Comparison of ENCODE assay signal across 18 mouse cellular contexts in the genomic region with DNA sequence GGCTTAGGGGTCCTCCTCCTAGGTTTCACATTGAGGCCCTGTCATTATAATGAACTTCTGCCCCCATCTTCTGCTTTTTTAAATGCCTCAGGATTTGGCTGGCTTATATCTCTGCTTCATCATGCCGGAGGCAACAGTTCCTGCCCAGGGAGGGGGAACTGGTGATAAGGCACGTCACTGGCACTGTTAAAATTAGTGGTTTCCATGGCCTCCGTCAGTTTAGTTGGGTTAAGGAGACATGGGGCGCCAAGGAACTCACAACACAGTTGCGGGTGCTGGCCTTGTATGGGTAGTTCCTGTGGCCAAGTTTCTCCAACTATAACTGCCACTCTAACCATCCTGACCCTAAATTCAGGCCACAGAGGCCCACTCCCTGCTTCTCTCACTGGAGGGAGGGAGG.
DNase-seq lines count a peak whose midpoint lies in the region; ATAC-seq and TF ChIP-seq lines count a peak whose summit lies in the region.
"Had no signal": no experiment of that assay in that cellular context is flagged by ENCODE, and none has a peak within 500 bp of the region (broad histone marks: within the 10 kb centered on the region; RNA-seq: fewer than 3 reads in every experiment).

No protein-coding gene starts in this region.

- no peak for TF ChIP-seq POLR2A in kidney, adult 2 months (IDR thresholded peaks at IDR 0.05; ENCODE audit: low read depth, low read length)
- no peak for TF ChIP-seq POLR2A in olfactory bulb, adult 2 months (IDR thresholded peaks at IDR 0.05; ENCODE audit: insufficient read depth, low read depth, low read length)

- TF ChIP-seq CTCF in kidney, adult 2 months (conservative IDR thresholded peaks at IDR 0.05; ENCODE audit: insufficient read depth, insufficient read length, low read depth, low read length): no peak
- no peak for TF ChIP-seq CTCF in olfactory bulb, adult 2 months (IDR thresholded peaks at IDR 0.05; ENCODE audit: insufficient read depth, low read depth, low read length)
- no peak for TF ChIP-seq CTCF in lung, postnatal 0 days (IDR thresholded peaks at IDR 0.05)

- TF ChIP-seq EP300 in lung, postnatal 0 days (IDR thresholded peaks at IDR 0.05): no peak

- no peak overlapping the region for H3K9ac ChIP-seq in kidney, embryonic 16.5 days (replicated peaks; ENCODE audit: low read length)
- H3K9ac ChIP-seq in lung, postnatal 0 days (replicated peaks; ENCODE audit: low read depth): no peak overlapping the region
- H3K9ac ChIP-seq: embryonic facial prominence, embryonic 12.5 days; forebrain, postnatal 0 days; limb, embryonic 13.5 days; midbrain, embryonic 13.5 days had no signal

- H3K4me3 ChIP-seq in kidney, embryonic 16.5 days (ENCODE audit: low read length): no peak overlapping the region
- no peak overlapping the region for H3K4me3 ChIP-seq in kidney, adult 2 months (ENCODE audit: insufficient read depth, low read depth, low read length)
- H3K4me3 ChIP-seq in olfactory bulb, adult 2 months (ENCODE audit: insufficient read depth, low read depth, low read length): no peak overlapping the region
- no peak overlapping the region for H3K4me3 ChIP-seq in lung, postnatal 0 days (ENCODE audit: low read depth, low read length)
- H3K4me3 ChIP-seq: embryonic facial prominence, embryonic 12.5 days; layer of hippocampus, adult 2 months; limb, embryonic 13.5 days; midbrain, embryonic 13.5 days had no signal

- H3K27ac ChIP-seq in kidney, embryonic 16.5 days (ENCODE audit: low read length): peak overlapping the region; percentile 5; the same call in 1 of the 2 replicates
- H3K27ac ChIP-seq in kidney, adult 2 months (ENCODE audit: insufficient read depth, low read depth, low read length): no peak overlapping the region
- peak overlapping the region; percentile 32; the same call in 1 of the 2 replicates for H3K27ac ChIP-seq in olfactory bulb, adult 2 months (ENCODE audit: insufficient read depth, low read depth, low read length)
- H3K27ac ChIP-seq in lung, postnatal 0 days (ENCODE audit: low read length): no peak overlapping the region
- H3K27ac ChIP-seq: embryonic facial prominence, embryonic 12.5 days; layer of hippocampus, adult 2 months; limb, embryonic 13.5 days; macrophage; midbrain, embryonic 13.5 days had no signal

- H3K4me2 ChIP-seq in kidney, embryonic 16.5 days (replicated peaks; ENCODE audit: low read depth, low read length): no peak overlapping the region
- no peak overlapping the region for H3K4me2 ChIP-seq in lung, postnatal 0 days (replicated peaks; ENCODE audit: low read depth, low read length)
- H3K4me2 ChIP-seq: embryonic facial prominence, embryonic 12.5 days; limb, embryonic 13.5 days; midbrain, embryonic 13.5 days had no signal

- H3K4me1 ChIP-seq in kidney, embryonic 16.5 days (ENCODE audit: insufficient read depth, low read length): peaks cover 13% of the 10 kb centered on the region
- no peaks in the 10 kb centered on the region for H3K4me1 ChIP-seq in kidney, adult 2 months (ENCODE audit: control insufficient read depth, insufficient read depth, low read length)
- H3K4me1 ChIP-seq in olfactory bulb, adult 2 months (ENCODE audit: control insufficient read depth, insufficient read depth, low read length): peaks cover 33% of the 10 kb centered on the region
- H3K4me1 ChIP-seq in lung, postnatal 0 days (ENCODE audit: insufficient read depth, low read depth, low read length): no peaks in the 10 kb centered on the region

- ATAC-seq in kidney, embryonic 16.5 days (ENCODE audit: low FRiP score, low TSS enrichment): no peak
- peak; percentile 83 for ATAC-seq in granulocyte monocyte progenitor cell, adult 5-6 weeks (replicated peaks; ENCODE audit: poor library complexity, severe bottlenecking)
- ATAC-seq in lung, postnatal 0 days: no peak
- ATAC-seq: forebrain, postnatal 0 days; intestine, postnatal 0 days; midbrain, embryonic 13.5 days had no signal

- 67% methylated on average over 5 of the region's 5 CpGs for WGBS in kidney, embryonic 16.5 days
- 80% methylated on average over 5 of the region's 5 CpGs for WGBS in kidney, adult 2 months
- 38% methylated on average over 5 of the region's 5 CpGs for WGBS in olfactory bulb, adult 2 months
- WGBS in lung, postnatal 0 days: 52% methylated on average over 5 of the region's 5 CpGs

- H3K9me3 ChIP-seq in kidney, embryonic 16.5 days (ENCODE audit: low read length): no peaks in the 10 kb centered on the region
- no peaks in the 10 kb centered on the region for H3K9me3 ChIP-seq in lung, postnatal 0 days (ENCODE audit: low read length)
- H3K9me3 ChIP-seq: embryonic facial prominence, embryonic 12.5 days; limb, embryonic 13.5 days; midbrain, embryonic 13.5 days had no signal

- no peak for DNase-seq in kidney, adult 2 months
- peak; percentile 43 for DNase-seq in MEL-GATA-1-ER (ENCODE audit: extremely low read depth, low read depth)
- no peak for DNase-seq in spleen, adult 18-20 months
- DNase-seq in lung, postnatal 0 days (ENCODE audit: low spot score): no peak
- DNase-seq: forebrain, postnatal 0 days; gastrocnemius, postnatal 14 days; layer of hippocampus, postnatal 36 days; retina, postnatal 1 day; thymus, postnatal 14 days had no signal

- H3K36me3 ChIP-seq in kidney, embryonic 16.5 days (ENCODE audit: insufficient read depth, low read length): no peaks in the 10 kb centered on the region
- H3K36me3 ChIP-seq in kidney, adult 2 months (ENCODE audit: control insufficient read depth, insufficient read depth, low read length): no peaks in the 10 kb centered on the region
- no peaks in the 10 kb centered on the region for H3K36me3 ChIP-seq in lung, postnatal 0 days (ENCODE audit: insufficient read depth, low read length)
- H3K36me3 ChIP-seq: embryonic facial prominence, embryonic 12.5 days; limb, embryonic 13.5 days; midbrain, embryonic 13.5 days had no signal

- H3K27me3 ChIP-seq in kidney, embryonic 16.5 days (ENCODE audit: insufficient read depth, low read length): no peaks in the 10 kb centered on the region
- H3K27me3 ChIP-seq in kidney, adult 2 months (replicated peaks; ENCODE audit: control insufficient read depth, insufficient read depth, low read length): no peaks in the 10 kb centered on the region
- no peaks in the 10 kb centered on the region for H3K27me3 ChIP-seq in lung, postnatal 0 days (replicated peaks; ENCODE audit: insufficient read depth, low read length)
- H3K27me3 ChIP-seq: embryonic facial prominence, embryonic 12.5 days; midbrain, embryonic 13.5 days had no signal

Comparison
In these comparisons a context has a peak if more than half of its experiments do, and no peak if none do; other contexts are left out.
1. H3K27ac ChIP-seq: peak in kidney, embryonic 16.5 days (single experiment) and olfactory bulb, adult 2 months (single experiment); none in kidney, adult 2 months (single experiment) and lung, postnatal 0 days (single experiment).